Comparison of ENCODE assay signal across 26 mouse cellular contexts in genomic region chr4:138550557-138550956, GRCm38 (mm10).
DNase-seq lines count a peak whose midpoint lies in the region; ATAC-seq and TF ChIP-seq lines count a peak whose summit lies in the region.
"Had no signal": no experiment of that assay in that cellular context is flagged by ENCODE, and none has a peak within 500 bp of the region (broad histone marks: within the 10 kb centered on the region; RNA-seq: fewer than 3 reads in every experiment).

No protein-coding gene starts in this region.

- DNase-seq in adrenal gland, postnatal 10 days, result peak; percentile 26
- no peak for DNase-seq in adrenal gland, postnatal 25 days
- DNase-seq in left cerebral cortex, adult 2 months (ENCODE audit: extremely low spot score in 1 of 2, low spot score in 2 of 2), result no peak
- DNase-seq in left cerebral cortex, adult 9 months (ENCODE audit: low spot score in 2 of 2), result no peak
- DNase-seq in NIH3T3 (ENCODE audit: low read depth), result peak; percentile 25
- peak; percentile 65 for DNase-seq in embryonic facial prominence, embryonic 11.5 days (ENCODE audit: low spot score)
- no peak for DNase-seq in gastrocnemius, postnatal 4 days (ENCODE audit: low spot score in 2 of 2)
- DNase-seq: adrenal gland, adult 8-10 months; cerebellum, adult 9-10 months; gastrocnemius, postnatal 25 days; heart, adult 2 months; heart, postnatal 36 days; kidney, adult 18-20 months; layer of hippocampus, adult 9-11 months; left cerebral cortex, postnatal 4 days; lung, postnatal 10 days; thymus, postnatal 14 days had no signal

- no peaks in the 10 kb centered on the region for H3K36me3 ChIP-seq in embryonic facial prominence, embryonic 11.5 days (replicated peaks; ENCODE audit: control insufficient read depth, insufficient read depth, low read depth, low read length)
- H3K36me3 ChIP-seq in forebrain, embryonic 15.5 days, result no peaks in the 10 kb centered on the region
- H3K36me3 ChIP-seq: heart, embryonic 15.5 days; hindbrain, embryonic 13.5 days; midbrain, embryonic 12.5 days had no signal

- intact Hi-C loops in left cerebral cortex, adult 2 months (cut with DNase I), result loop anchor here (5.0 kb wide), 1 partner anchor 237 kb away; no protein-coding TSS in a partner anchor

- no peak overlapping the region for H3K4me2 ChIP-seq in embryonic facial prominence, embryonic 11.5 days (ENCODE audit: low read depth, low read length)
- no peak overlapping the region for H3K4me2 ChIP-seq in forebrain, embryonic 15.5 days (replicated peaks)
- H3K4me2 ChIP-seq: forebrain, embryonic 13.5 days; heart, embryonic 15.5 days; hindbrain, embryonic 13.5 days; midbrain, embryonic 12.5 days had no signal

- WGBS in embryonic facial prominence, embryonic 11.5 days, result 58% methylated on average over 5 of the region's 5 CpGs
- 64% methylated on average over 5 of the region's 5 CpGs for WGBS in forebrain, embryonic 15.5 days

- H3K4me3 ChIP-seq in left cerebral cortex, adult 2 months, result no peak overlapping the region
- H3K4me3 ChIP-seq in embryonic facial prominence, embryonic 11.5 days (ENCODE audit: low read depth, low read length), result no peak overlapping the region
- no peak overlapping the region for H3K4me3 ChIP-seq in forebrain, embryonic 15.5 days
- H3K4me3 ChIP-seq: forebrain, embryonic 13.5 days; heart, adult 2 months; heart, embryonic 15.5 days; hindbrain, embryonic 13.5 days; midbrain, embryonic 12.5 days had no signal

- peaks cover 14% of the 10 kb centered on the region; the same call in 1 of the 2 replicates for H3K27me3 ChIP-seq in embryonic facial prominence, embryonic 11.5 days (ENCODE audit: control insufficient read depth, insufficient read depth, low read length)
- 0 out of 2 replicates have a peak, but pooled peaks cover 3% of the 10 kb centered on the region for H3K27me3 ChIP-seq in forebrain, embryonic 15.5 days
- H3K27me3 ChIP-seq: Patski had no signal

- no peak overlapping the region for H3K9ac ChIP-seq in embryonic facial prominence, embryonic 11.5 days (replicated peaks; ENCODE audit: low read length)
- no peak overlapping the region for H3K9ac ChIP-seq in forebrain, embryonic 15.5 days (replicated peaks)
- H3K9ac ChIP-seq: forebrain, embryonic 13.5 days; heart, embryonic 15.5 days; hindbrain, embryonic 13.5 days; midbrain, embryonic 12.5 days had no signal

- H3K4me1 ChIP-seq in embryonic facial prominence, embryonic 11.5 days (ENCODE audit: control insufficient read depth, insufficient read depth, low read length), result peaks cover 2% of the 10 kb centered on the region; the same call in 1 of the 2 replicates
- peaks cover 44% of the 10 kb centered on the region for H3K4me1 ChIP-seq in forebrain, embryonic 15.5 days

- no peak for ATAC-seq in embryonic facial prominence, embryonic 11.5 days (replicated peaks; ENCODE audit: insufficient number of reproducible peaks, low FRiP score, low TSS enrichment, low read depth)
- no peak for ATAC-seq in forebrain, embryonic 15.5 days (replicated peaks)
- ATAC-seq: activated CD4-positive, CD25-positive, alpha-beta regulatory T cell, adult 4 months; CD4-positive, CD25-positive, alpha-beta regulatory T cell, adult 4 months; forebrain, embryonic 13.5 days; inflammation-experienced regulatory T-cells, adult 6 months; Patski had no signal

- no peaks in the 10 kb centered on the region for H3K9me3 ChIP-seq in embryonic facial prominence, embryonic 11.5 days (replicated peaks; ENCODE audit: control insufficient read depth, low read length)
- H3K9me3 ChIP-seq in forebrain, embryonic 15.5 days, result no peaks in the 10 kb centered on the region
- H3K9me3 ChIP-seq: forebrain, embryonic 13.5 days; heart, embryonic 15.5 days; hindbrain, embryonic 13.5 days; midbrain, embryonic 12.5 days had no signal

- peak overlapping the region; percentile 83; the same call in 1 of the 2 replicates for H3K27ac ChIP-seq in left cerebral cortex, adult 2 months
- H3K27ac ChIP-seq in embryonic facial prominence, embryonic 11.5 days (replicated peaks; ENCODE audit: low read depth, low read length), result no peak overlapping the region
- no peak overlapping the region for H3K27ac ChIP-seq in forebrain, embryonic 15.5 days (replicated peaks)
- H3K27ac ChIP-seq: forebrain, embryonic 13.5 days; heart, adult 2 months; heart, embryonic 15.5 days; hindbrain, embryonic 13.5 days; midbrain, embryonic 12.5 days had no signal

- no peak for TF ChIP-seq CTCF in left cerebral cortex, adult 2 months (IDR thresholded peaks at IDR 0.05)

Comparison
In these comparisons a context has a peak if more than half of its experiments do, and no peak if none do; other contexts are left out.
1. DNase-seq: peak in adrenal gland, postnatal 10 days (single experiment), NIH3T3 (single experiment) and embryonic facial prominence, embryonic 11.5 days (single experiment); none in adrenal gland, postnatal 25 days (single experiment), left cerebral cortex, adult 2 months (0 of 2), left cerebral cortex, adult 9 months (0 of 2) and gastrocnemius, postnatal 4 days (0 of 2).